Mouse (Mus musculus) stomach, postnatal 0 days (tissue): ENCODE measurements around the gene Frem1.

Experiments
- CTCF ChIP-seq: IDR thresholded peaks from 2 replicates; pipeline ENCODE4 v1.5.1; 2016; ENCODE audit warnings: antibody characterized with exemption, low read depth, mild to moderate bottlenecking, moderate library complexity
- EP300 ChIP-seq: optimal IDR thresholded peaks from 2 replicates; pipeline ENCODE3; 2016; ENCODE audit warnings: antibody characterized with exemption

GRCm38 (mm10) chr4:82861451-82861850 is 190.7 kb downstream of the Frem1 start:
- no peak for TF ChIP-seq EP300
- no peak for TF ChIP-seq CTCF
